Mouse (Mus musculus): Measurements from ENCODE around the gene Adra1b.

- TF ChIP-seq CTCF (conservative IDR thresholded peaks at IDR 0.05; ENCODE audit: low read length), result no peak
- no peak for TF ChIP-seq NANOG (IDR thresholded peaks at IDR 0.05; ENCODE audit: borderline replicate concordance, low read length)
- no peak for TF ChIP-seq POU5F1 (IDR thresholded peaks at IDR 0.05; ENCODE audit: borderline replicate concordance, low read length)
Measured at GRCm38 (mm10) chr11:43728737-43729301, 172.2 kb downstream of the Adra1b start.

Measured in E14TG2a.4 (cell line).